Mouse (Mus musculus) thymus, adult 2 months (tissue): ENCODE results near the gene Sypl2. TPM values are rescaled to one million over a fixed set of nuclear protein-coding genes. Genes with fewer than 3 reads are reported as not detected.

Experiments
- DNase-seq: peaks from one replicate; pipeline ENCODE4 v3.0.0; 2021
- H3K27ac ChIP-seq: fragments of 200-500 bp; 2 replicates; pipeline ENCODE4 v1.5.1; 2012; ENCODE audit warnings: low read length, control low read depth; ENCODE audit not compliant: control insufficient read depth, insufficient read depth
- H3K27me3 ChIP-seq: fragments of 200-500 bp; 2 replicates; pipeline ENCODE4 v1.6.1; 2012; ENCODE audit warnings: mild to moderate bottlenecking, low read length, moderate library complexity, mixed read lengths; ENCODE audit not compliant: control insufficient read depth, insufficient read depth
- H3K36me3 ChIP-seq: fragments of 200-500 bp; 2 replicates; pipeline ENCODE4 v1.6.1; 2012; ENCODE audit warnings: mild to moderate bottlenecking, low read length, moderate library complexity; ENCODE audit not compliant: control insufficient read depth, insufficient read depth
- H3K4me1 ChIP-seq: fragments of 200-500 bp; replicated peaks from 2 replicates; pipeline ENCODE4 v1.6.1; 2012; ENCODE audit warnings: low read length; ENCODE audit not compliant: control insufficient read depth, insufficient read depth
- H3K4me3 ChIP-seq: fragments of 200-500 bp; 2 replicates; pipeline ENCODE4 v1.5.1; 2012; ENCODE audit warnings: mild to moderate bottlenecking, low read length, control low read depth, moderate library complexity; ENCODE audit not compliant: control insufficient read depth, insufficient read depth
- CTCF ChIP-seq: fragments of 200-500 bp; IDR thresholded peaks from 2 replicates; pipeline ENCODE4 v1.5.1; 2012; ENCODE audit warnings: mild to moderate bottlenecking, control low read depth, low read length, moderate library complexity, borderline replicate concordance; ENCODE audit not compliant: control insufficient read depth, poor library complexity, insufficient read depth; ENCODE audit errors: extremely low read depth
- POLR2A ChIP-seq: fragments of 200-500 bp; IDR thresholded peaks from 2 replicates; pipeline ENCODE4 v1.6.1; 2012; ENCODE audit warnings: mild to moderate bottlenecking, low read length, control low read depth, moderate library complexity; ENCODE audit not compliant: control insufficient read depth, poor library complexity, insufficient read depth; ENCODE audit errors: extremely low read depth
- WGBS: fragments of 180-500 bp; shearing (Covaris S2); methylation state at CpG from one replicate; pipeline ENCODE4 v1.1.7; 2018; 5-methylcytosine and 5-hydroxymethylcytosine counted together
- polyA plus RNA-seq: library from polyadenylated mRNA; depleted of rRNA; stranded (reverse); fragments of >200 nt; gene quantifications from 2 replicates; pipeline ENCODE4 v1.2.3, GENCODE M21; 2012

The Sypl2 gene
- polyA plus RNA-seq, 1 experiment, result 0.40 TPM

- Histone ChIP-seq H3K27ac (peak within 1 kb of the TSS; percentile 80), H3K4me1 (peaks cover 13% of the 10 kb centered on the region), H3K36me3 (no peaks in the 10 kb centered on the region), H3K4me3 (peak within 1 kb of the TSS; percentile 96), H3K27me3 (no peaks in the 10 kb centered on the region)
- peak; percentile 98 for DNase-seq
- TF ChIP-seq POLR2A (peak; percentile 87), CTCF (peak; percentile 72; the same call in 1 of the 2 replicates)
- WGBS, result 3% methylated on average over 44 of the region's 44 CpGs
These were observed 25.8 kb downstream of the Sypl2 start, which contains the start of gene Cyb561d1 for GRCm38 (mm10) chr3:108200329-108201323. Cyb561d1 (minus strand) TSS chr3:108201212.

- H3K27me3 ChIP-seq, result no peaks in the 10 kb centered on the region
- no peaks in the 10 kb centered on the region for H3K36me3 ChIP-seq
- peaks cover 13% of the 10 kb centered on the region for H3K4me1 ChIP-seq
- H3K4me3 ChIP-seq, result no peak overlapping the region
- no peak for DNase-seq
- WGBS, result 95% methylated on average over 6 of the region's 6 CpGs
- no peak overlapping the region for H3K27ac ChIP-seq
- TF ChIP-seq POLR2A (no peak), CTCF (no peak)
These were observed 27.2 kb downstream of the Sypl2 start for GRCm38 (mm10) chr3:108199231-108199630.

GRCm38 (mm10) chr3:108197066-108197497 lies 29.4 kb downstream of the Sypl2 start:
- WGBS, result 83% methylated on average over 14 of the region's 14 CpGs
- H3K36me3 ChIP-seq, result no peaks in the 10 kb centered on the region
- DNase-seq, result no peak

GRCm38 (mm10) chr3:108195941-108196590 lies 30.4 kb downstream of the Sypl2 start:
- Histone ChIP-seq H3K27me3 (no peaks in the 10 kb centered on the region), H3K27ac (no peak overlapping the region), H3K4me3 (no peak overlapping the region), H3K36me3 (no peaks in the 10 kb centered on the region), H3K4me1 (peaks cover 9% of the 10 kb centered on the region)
- TF ChIP-seq POLR2A, result no peak
- TF ChIP-seq CTCF, result no peak
- DNase-seq, result no peak
- 94% methylated on average over 7 of the region's 7 CpGs for WGBS

More at GRCm38 (mm10) chr3:108197066-108197497, 29.4 kb downstream of the Sypl2 start:
- no peak overlapping the region for H3K27ac ChIP-seq
- H3K27me3 ChIP-seq, result no peaks in the 10 kb centered on the region
- TF ChIP-seq POLR2A (no peak), CTCF (no peak)
- no peak overlapping the region for H3K4me3 ChIP-seq
- H3K4me1 ChIP-seq, result peaks cover 13% of the 10 kb centered on the region

GRCm38 (mm10) chr3:108195287-108195686 lies 31.2 kb downstream of the Sypl2 start:
- Histone ChIP-seq H3K4me1 (peaks cover 9% of the 10 kb centered on the region), H3K27ac (no peak overlapping the region), H3K4me3 (no peak overlapping the region), H3K36me3 (no peaks in the 10 kb centered on the region), H3K27me3 (no peaks in the 10 kb centered on the region)
- TF ChIP-seq POLR2A (no peak), CTCF (no peak)
- no peak for DNase-seq
- 87% methylated on average over 4 of the region's 4 CpGs for WGBS

GRCm38 (mm10) chr3:108193686-108194085 lies 32.8 kb downstream of the Sypl2 start:
- Histone ChIP-seq H3K4me1 (no peaks in the 10 kb centered on the region), H3K36me3 (no peaks in the 10 kb centered on the region), H3K27me3 (no peaks in the 10 kb centered on the region), H3K27ac (no peak overlapping the region), H3K4me3 (no peak overlapping the region)
- no peak for DNase-seq
- 89% methylated on average over 4 of the region's 4 CpGs for WGBS
- no peak for TF ChIP-seq POLR2A
- TF ChIP-seq CTCF, result no peak
